Mouse (Mus musculus) forebrain, postnatal 0 days (tissue): ENCODE results near the gene Fzd4. TPM values are rescaled to one million over a fixed set of nuclear protein-coding genes. Genes with fewer than 3 reads are reported as not detected.

Experiments
- ATAC-seq: fragments of 200-750 bp; cut with Nextera tagmentation; 2 replicates; pipeline ENCODE4 v1.8.0; 2017; ENCODE audit warnings: mild to moderate bottlenecking, moderate library complexity
- DNase-seq: peaks from one replicate; pipeline ENCODE4 v3.0.0-alpha.2; 2015
- H3K27ac ChIP-seq: fragments of 300-500 bp; sonication (generic); 2 replicates; pipeline ENCODE4 v1.5.1; 2014; ENCODE audit warnings: low read depth, mild to moderate bottlenecking, antibody characterized with exemption, low read length, moderate library complexity, mixed read lengths
- H3K27me3 ChIP-seq: fragments of 300-500 bp; sonication (generic); 2 replicates; pipeline ENCODE4 v1.6.1; 2014; ENCODE audit warnings: mild to moderate bottlenecking, low read length, mixed read lengths; ENCODE audit not compliant: insufficient read depth
- H3K36me3 ChIP-seq: fragments of 300-500 bp; sonication (generic); 2 replicates; pipeline ENCODE4 v1.6.1; 2014; ENCODE audit warnings: mild to moderate bottlenecking, moderate library complexity; ENCODE audit not compliant: insufficient read depth
- H3K4me1 ChIP-seq: fragments of 300-500 bp; sonication (generic); 2 replicates; pipeline ENCODE4 v1.6.1; 2014; ENCODE audit warnings: antibody characterized with exemption; ENCODE audit not compliant: insufficient read depth
- H3K4me2 ChIP-seq: fragments of 300-500 bp; sonication (generic); 2 replicates; pipeline ENCODE4 v1.6.1; 2014; ENCODE audit warnings: low read depth, mild to moderate bottlenecking, moderate library complexity
- H3K4me3 ChIP-seq: fragments of 300-500 bp; sonication (generic); 2 replicates; pipeline ENCODE4 v1.5.1; 2014; ENCODE audit warnings: low read depth, low read length, mixed read lengths
- H3K9ac ChIP-seq: fragments of 300-500 bp; sonication (generic); 2 replicates; pipeline ENCODE4 v1.6.1; 2014; ENCODE audit warnings: mild to moderate bottlenecking
- H3K9me3 ChIP-seq: fragments of 300-500 bp; sonication (generic); 2 replicates; pipeline ENCODE4 v1.6.1; 2016; ENCODE audit warnings: low read length
- CTCF ChIP-seq: sonication (generic); IDR thresholded peaks from 2 replicates; pipeline ENCODE4 v1.5.1; 2016; ENCODE audit warnings: antibody characterized with exemption, control low read depth, low read depth
- WGBS: fragments of 180-500 bp; shearing (Covaris S2); extraction: QIAGEN DNeasy Blood & Tissue Kit; methylation state at CpG from one replicate; pipeline ENCODE4 v1.1.7; 2014; 5-methylcytosine and 5-hydroxymethylcytosine counted together
- polyA plus RNA-seq: library from polyadenylated mRNA; unstranded; fragments of >200 nt; fragmentation: Nextera tagmentation; extraction: Ambion mirVana; gene quantifications from 2 replicates; pipeline ENCODE4 v1.2.1, GENCODE M21; 2015
- total RNA-seq: library from RNA; depleted of rRNA; stranded (reverse); fragments of >200 nt; gene quantifications from 2 replicates; pipeline ENCODE4 v1.2.3, GENCODE M21; 2014; rRNA removed

Fzd4 gene
- total RNA-seq = 3.1 and 3.8 TPM in 2 replicates
- polyA plus RNA-seq = 1.3 and 1.5 TPM in 2 replicates

- peak; percentile 95 for ATAC-seq
- Histone ChIP-seq H3K27ac (peak within 1 kb of the TSS; percentile 78), H3K4me3 (peak within 1 kb of the TSS; percentile 75), H3K4me2 (peak within 1 kb of the TSS; percentile 98), H3K36me3 (no peaks in the 10 kb centered on the region), H3K4me1 (no peaks in the 10 kb centered on the region), H3K9ac (peak within 1 kb of the TSS; percentile 75), H3K9me3 (no peaks in the 10 kb centered on the region), H3K27me3 (no peaks in the 10 kb centered on the region; the same call in 1 of the 2 replicates)
- peak; percentile 90 for DNase-seq
- 2% methylated on average over 60 of the region's 62 CpGs for WGBS
- TF ChIP-seq CTCF = peak; percentile 28; the same call in 1 of the 2 replicates
These were observed at the start of gene Fzd4, which contains the start of gene Tmem135 for GRCm38 (mm10) chr7:89404081-89404733. Gene Fzd4 (plus strand): TSS chr7:89404355. Gene Tmem135 (minus strand): TSS chr7:89404222.

GRCm38 (mm10) chr7:89355519-89356255 lies 48.5 kb upstream of the Fzd4 start:
- no peaks in the 10 kb centered on the region for H3K4me1 ChIP-seq
- no peak overlapping the region for H3K4me3 ChIP-seq
- no peaks in the 10 kb centered on the region for H3K36me3 ChIP-seq
- H3K9me3 ChIP-seq = no peaks in the 10 kb centered on the region
- no peaks in the 10 kb centered on the region for H3K27me3 ChIP-seq
- no peak overlapping the region for H3K4me2 ChIP-seq
- no peak for DNase-seq
- no peak overlapping the region for H3K27ac ChIP-seq
- no peak for TF ChIP-seq CTCF
- WGBS = 78% methylated on average over 8 of the region's 8 CpGs
- no peak for ATAC-seq
- H3K9ac ChIP-seq = no peak overlapping the region

- H3K4me2 ChIP-seq = no peak overlapping the region
- no peak for ATAC-seq
- 63% methylated on average over 4 of the region's 4 CpGs for WGBS
- H3K4me3 ChIP-seq = no peak overlapping the region
- no peaks in the 10 kb centered on the region for H3K4me1 ChIP-seq
- no peaks in the 10 kb centered on the region for H3K36me3 ChIP-seq
- no peak overlapping the region for H3K27ac ChIP-seq
- H3K9ac ChIP-seq = no peak overlapping the region
- H3K9me3 ChIP-seq = no peaks in the 10 kb centered on the region
- DNase-seq = no peak
- TF ChIP-seq CTCF = no peak
- H3K27me3 ChIP-seq = no peaks in the 10 kb centered on the region
These were observed 47.8 kb upstream of the Fzd4 start for GRCm38 (mm10) chr7:89356307-89356706.

- WGBS = 81% methylated on average over 5 of the region's 5 CpGs
- H3K4me1 ChIP-seq = no peaks in the 10 kb centered on the region
- DNase-seq (no peak), ATAC-seq (no peak; the same call in 1 of the 2 replicates)
- no peak for TF ChIP-seq CTCF
- H3K9ac ChIP-seq = no peak overlapping the region
- H3K4me3 ChIP-seq = no peak overlapping the region
- no peak overlapping the region for H3K4me2 ChIP-seq
- H3K27ac ChIP-seq = no peak overlapping the region
- no peaks in the 10 kb centered on the region for H3K27me3 ChIP-seq
- no peaks in the 10 kb centered on the region for H3K9me3 ChIP-seq
- no peaks in the 10 kb centered on the region for H3K36me3 ChIP-seq
These were observed 40.2 kb upstream of the Fzd4 start for GRCm38 (mm10) chr7:89363975-89364374.

GRCm38 (mm10) chr7:89365135-89365880 lies 38.8 kb upstream of the Fzd4 start:
- no peak for TF ChIP-seq CTCF
- no peaks in the 10 kb centered on the region for H3K36me3 ChIP-seq
- H3K9me3 ChIP-seq = no peaks in the 10 kb centered on the region
- H3K27me3 ChIP-seq = no peaks in the 10 kb centered on the region
- WGBS = 43% methylated on average over 10 of the region's 10 CpGs
- no peak overlapping the region for H3K9ac ChIP-seq
- no peak overlapping the region for H3K4me2 ChIP-seq
- H3K27ac ChIP-seq = no peak overlapping the region
- ATAC-seq (peak; percentile 58; the same call in 1 of the 2 replicates), DNase-seq (peak; percentile 18)
- no peaks in the 10 kb centered on the region for H3K4me1 ChIP-seq
- H3K4me3 ChIP-seq = no peak overlapping the region

- H3K9me3 ChIP-seq = no peaks in the 10 kb centered on the region
- no peak for TF ChIP-seq CTCF
- H3K27ac ChIP-seq = no peak overlapping the region
- H3K36me3 ChIP-seq = no peaks in the 10 kb centered on the region
- no peak overlapping the region for H3K4me2 ChIP-seq
- H3K4me3 ChIP-seq = no peak overlapping the region
- WGBS = 24% methylated on average over 3 of the region's 3 CpGs
- DNase-seq (no peak), ATAC-seq (no peak)
- H3K9ac ChIP-seq = no peak overlapping the region
- no peaks in the 10 kb centered on the region for H3K27me3 ChIP-seq
- H3K4me1 ChIP-seq = no peaks in the 10 kb centered on the region
These were observed 36.5 kb upstream of the Fzd4 start for GRCm38 (mm10) chr7:89367643-89368042.

- Histone ChIP-seq H3K4me1 (no peaks in the 10 kb centered on the region), H3K9ac (no peak overlapping the region), H3K36me3 (no peaks in the 10 kb centered on the region), H3K4me2 (no peak overlapping the region), H3K27ac (no peak overlapping the region), H3K4me3 (no peak overlapping the region), H3K9me3 (no peaks in the 10 kb centered on the region), H3K27me3 (no peaks in the 10 kb centered on the region)
- ATAC-seq (no peak), DNase-seq (no peak)
- TF ChIP-seq CTCF = no peak
- 86% methylated on average over 1 of the region's 1 CpGs for WGBS
These were observed 34.1 kb upstream of the Fzd4 start for GRCm38 (mm10) chr7:89370086-89370485.
